Mouse (Mus musculus) stomach, embryonic 15.5 days (tissue): Measurements from ENCODE around the gene Limch1. TPM values are rescaled to one million over a fixed set of nuclear protein-coding genes. Genes with fewer than 3 reads are reported as not detected.

Experiments used
- ATAC-seq: fragments of 200-750 bp; cut with Nextera tagmentation; 2 replicates; pipeline ENCODE4 v1.8.0; 2017; ENCODE audit warnings: low read depth, moderate number of reproducible peaks, moderate TSS enrichment; ENCODE audit not compliant: insufficient read depth, low FRiP score
- H3K27ac ChIP-seq: fragments of 300-500 bp; sonication (generic); 2 replicates; pipeline ENCODE4 v1.5.1; 2015; ENCODE audit warnings: mild to moderate bottlenecking, inconsistent platforms
- H3K27me3 ChIP-seq: fragments of 300-500 bp; sonication (generic); replicated peaks from 2 replicates; pipeline ENCODE4 v1.6.1; 2015; ENCODE audit warnings: inconsistent platforms
- H3K36me3 ChIP-seq: fragments of 300-500 bp; sonication (generic); 2 replicates; pipeline ENCODE4 v1.6.1; 2015; ENCODE audit warnings: inconsistent platforms
- H3K4me1 ChIP-seq: fragments of 300-500 bp; sonication (generic); 2 replicates; pipeline ENCODE4 v1.6.1; 2015; ENCODE audit warnings: inconsistent platforms
- H3K4me2 ChIP-seq: fragments of 300-500 bp; sonication (generic); 2 replicates; pipeline ENCODE4 v1.6.1; 2015; ENCODE audit warnings: mild to moderate bottlenecking, inconsistent platforms
- H3K4me3 ChIP-seq: fragments of 300-500 bp; sonication (generic); replicated peaks from 2 replicates; pipeline ENCODE4 v1.5.1; 2015; ENCODE audit warnings: inconsistent platforms
- H3K9ac ChIP-seq: fragments of 300-500 bp; sonication (generic); 2 replicates; pipeline ENCODE4 v1.6.1; 2015; ENCODE audit warnings: inconsistent platforms
- H3K9me3 ChIP-seq: fragments of 300-500 bp; sonication (generic); 2 replicates; pipeline ENCODE4 v1.6.1; 2016; ENCODE audit warnings: inconsistent platforms
- WGBS: fragments of 180-500 bp; shearing (Covaris S2); methylation state at CpG from one replicate; pipeline ENCODE4 v1.1.7; 2015; 5-methylcytosine and 5-hydroxymethylcytosine counted together
- polyA plus RNA-seq: library from polyadenylated mRNA; unstranded; fragments of >200 nt; fragmentation: Nextera tagmentation; extraction: Ambion mirVana; gene quantifications from 2 replicates; pipeline ENCODE4 v1.2.1, GENCODE M21; 2015

The Limch1 gene
- polyA plus RNA-seq, 1 experiment from 2014 or later, result 10.8 TPM

DNA sequence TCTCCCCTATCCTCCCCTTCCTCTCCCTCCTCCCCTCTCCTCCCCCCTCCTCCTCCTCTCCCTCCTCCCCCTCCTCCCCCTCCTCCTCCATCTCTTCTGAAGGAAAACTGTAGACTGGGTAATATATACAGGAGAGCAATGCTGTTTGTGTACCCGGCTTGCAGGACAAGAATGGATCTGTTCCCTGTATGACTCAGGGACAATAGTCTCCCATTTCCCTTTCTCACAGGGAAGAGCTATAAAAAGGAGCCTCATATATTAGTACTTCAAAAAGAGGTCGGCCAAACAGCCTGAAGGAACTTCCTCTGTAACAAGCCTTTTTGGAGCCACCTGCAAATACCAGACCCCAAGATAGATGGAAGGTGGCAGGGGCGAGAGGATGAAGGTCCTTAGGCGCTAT is 23.4 kb downstream of the Limch1 start:
- H3K4me1 ChIP-seq, result no peaks in the 10 kb centered on the region
- no peaks in the 10 kb centered on the region for H3K9me3 ChIP-seq
- 60% methylated on average over 4 of the region's 4 CpGs for WGBS
- H3K4me3 ChIP-seq, result no peak overlapping the region
- H3K4me2 ChIP-seq, result no peak overlapping the region
- H3K36me3 ChIP-seq, result no peaks in the 10 kb centered on the region
- 0 out of 2 replicates have a peak, but pooled peaks cover 2% of the 10 kb centered on the region for H3K27me3 ChIP-seq
- no peak overlapping the region for H3K9ac ChIP-seq
- ATAC-seq, result no peak
- no peak overlapping the region for H3K27ac ChIP-seq

DNA sequence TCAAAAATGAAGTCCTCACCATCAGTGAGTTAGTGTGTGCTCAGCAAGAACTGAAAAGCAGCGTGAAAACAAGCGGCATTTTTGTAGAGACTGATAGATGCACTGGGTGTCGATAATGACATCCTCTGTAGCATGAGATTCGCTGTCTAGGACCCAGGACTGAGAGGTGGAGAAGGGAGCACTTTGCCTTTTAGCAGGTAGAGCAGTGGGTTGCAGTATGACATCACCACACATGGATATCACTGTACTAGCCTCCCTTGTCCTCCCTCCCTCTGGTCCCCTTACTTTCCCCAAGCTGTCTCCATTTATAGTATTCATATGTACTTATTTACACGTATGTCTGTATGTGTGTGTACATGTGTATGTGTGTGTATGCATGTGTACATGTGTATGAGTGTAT is 23.9 kb downstream of the Limch1 start:
- 86% methylated on average over 5 of the region's 5 CpGs for WGBS
- H3K4me2 ChIP-seq, result no peak overlapping the region
- ATAC-seq, result no peak

GRCm38 (mm10) chr5:66777999-66778710 is 32.5 kb downstream of the Limch1 start:
- no peak; the same call in 1 of the 2 replicates for ATAC-seq

More for the DNA sequence above, 23.9 kb downstream of the Limch1 start:
- no peak overlapping the region for H3K27ac ChIP-seq
- H3K9me3 ChIP-seq, result no peaks in the 10 kb centered on the region
- no peaks in the 10 kb centered on the region for H3K4me1 ChIP-seq
- no peak overlapping the region for H3K4me3 ChIP-seq
- no peaks in the 10 kb centered on the region for H3K36me3 ChIP-seq
- no peak overlapping the region for H3K9ac ChIP-seq
- 0 out of 2 replicates have a peak, but pooled peaks cover 2% of the 10 kb centered on the region for H3K27me3 ChIP-seq

GRCm38 (mm10) chr5:66780371-66780770 is 34.7 kb downstream of the Limch1 start:
- Histone ChIP-seq H3K27ac (no peak overlapping the region), H3K4me2 (no peak overlapping the region), H3K27me3 (no peaks in the 10 kb centered on the region), H3K4me1 (0 out of 2 replicates have a peak, but pooled peaks cover 3% of the 10 kb centered on the region), H3K4me3 (no peak overlapping the region), H3K9ac (no peak overlapping the region), H3K9me3 (no peaks in the 10 kb centered on the region), H3K36me3 (no peaks in the 10 kb centered on the region)
- ATAC-seq, result no peak
- WGBS, result 91% methylated on average over 4 of the region's 4 CpGs

More at GRCm38 (mm10) chr5:66777999-66778710, 32.5 kb downstream of the Limch1 start:
- H3K4me3 ChIP-seq, result no peak overlapping the region
- H3K27me3 ChIP-seq, result 0 out of 2 replicates have a peak, but pooled peaks cover 5% of the 10 kb centered on the region
- 0 out of 2 replicates have a peak, but pooled peaks cover 3% of the 10 kb centered on the region for H3K4me1 ChIP-seq
- no peak overlapping the region for H3K9ac ChIP-seq
- no peak overlapping the region for H3K27ac ChIP-seq
- no peaks in the 10 kb centered on the region for H3K36me3 ChIP-seq
- no peaks in the 10 kb centered on the region for H3K9me3 ChIP-seq
- 29% methylated on average over 10 of the region's 10 CpGs for WGBS
- H3K4me2 ChIP-seq, result no peak overlapping the region

DNA sequence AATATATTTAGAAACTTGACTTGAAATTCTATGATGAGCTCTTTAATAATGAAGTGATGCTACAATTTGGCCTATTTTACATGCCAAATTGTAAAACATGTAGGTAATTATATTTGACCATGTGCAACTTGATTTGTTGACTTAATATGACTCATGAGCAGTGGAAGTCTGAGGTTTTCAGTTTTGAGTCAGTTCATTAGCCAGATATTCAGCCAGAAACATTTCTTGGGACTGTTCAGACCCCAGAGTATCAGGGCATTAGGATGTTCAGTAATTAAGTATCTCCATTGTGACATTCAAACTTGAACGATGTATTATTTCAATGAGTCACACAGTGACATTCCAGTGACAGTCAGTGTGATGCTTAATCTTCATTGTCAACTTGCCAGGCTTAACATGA is 35.9 kb downstream of the Limch1 start:
- Histone ChIP-seq H3K4me2 (no peak overlapping the region), H3K36me3 (no peaks in the 10 kb centered on the region), H3K9ac (no peak overlapping the region), H3K27me3 (no peaks in the 10 kb centered on the region), H3K27ac (no peak overlapping the region), H3K9me3 (no peaks in the 10 kb centered on the region), H3K4me1 (0 out of 2 replicates have a peak, but pooled peaks cover 3% of the 10 kb centered on the region), H3K4me3 (no peak overlapping the region)
- no peak for ATAC-seq
- WGBS, result 86% methylated on average over 1 of the region's 1 CpGs

DNA sequence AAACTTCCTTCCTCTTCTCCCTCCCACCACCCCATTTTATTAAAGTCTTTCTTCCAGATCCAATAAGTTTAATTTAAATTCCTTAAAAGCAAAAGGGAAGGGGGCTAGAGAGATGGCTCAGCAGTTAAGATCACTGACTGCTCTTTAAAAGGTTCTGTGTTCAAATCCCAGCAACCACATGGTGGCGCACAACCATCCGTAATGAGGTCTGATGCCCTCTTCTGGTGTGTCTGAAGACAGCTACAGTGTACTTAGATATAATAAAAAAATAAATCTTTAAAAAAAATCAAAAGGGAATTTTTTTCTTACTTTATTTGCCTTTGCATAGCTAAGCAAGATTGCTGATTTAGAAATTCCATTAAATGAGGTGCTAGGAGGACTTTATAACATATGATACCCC is 37.2 kb downstream of the Limch1 start:
- ATAC-seq, result no peak
- Histone ChIP-seq H3K4me3 (no peak overlapping the region), H3K9me3 (no peaks in the 10 kb centered on the region), H3K36me3 (no peaks in the 10 kb centered on the region), H3K4me1 (0 out of 2 replicates have a peak, but pooled peaks cover 6% of the 10 kb centered on the region), H3K27me3 (no peaks in the 10 kb centered on the region), H3K4me2 (no peak overlapping the region), H3K27ac (no peak overlapping the region), H3K9ac (no peak overlapping the region)
- 93% methylated on average over 2 of the region's 2 CpGs for WGBS

- H3K9me3 ChIP-seq, result no peaks in the 10 kb centered on the region
- 71% methylated on average over 9 of the region's 9 CpGs for WGBS
- no peak overlapping the region for H3K4me3 ChIP-seq
- no peak overlapping the region for H3K4me2 ChIP-seq
- no peaks in the 10 kb centered on the region for H3K36me3 ChIP-seq
- H3K9ac ChIP-seq, result no peak overlapping the region
- H3K27ac ChIP-seq, result no peak overlapping the region
- H3K27me3 ChIP-seq, result no peaks in the 10 kb centered on the region
- H3K4me1 ChIP-seq, result 0 out of 2 replicates have a peak, but pooled peaks cover 4% of the 10 kb centered on the region
- no peak for ATAC-seq
Measured at GRCm38 (mm10) chr5:66784624-66785361, 39.2 kb downstream of the Limch1 start.

DNA sequence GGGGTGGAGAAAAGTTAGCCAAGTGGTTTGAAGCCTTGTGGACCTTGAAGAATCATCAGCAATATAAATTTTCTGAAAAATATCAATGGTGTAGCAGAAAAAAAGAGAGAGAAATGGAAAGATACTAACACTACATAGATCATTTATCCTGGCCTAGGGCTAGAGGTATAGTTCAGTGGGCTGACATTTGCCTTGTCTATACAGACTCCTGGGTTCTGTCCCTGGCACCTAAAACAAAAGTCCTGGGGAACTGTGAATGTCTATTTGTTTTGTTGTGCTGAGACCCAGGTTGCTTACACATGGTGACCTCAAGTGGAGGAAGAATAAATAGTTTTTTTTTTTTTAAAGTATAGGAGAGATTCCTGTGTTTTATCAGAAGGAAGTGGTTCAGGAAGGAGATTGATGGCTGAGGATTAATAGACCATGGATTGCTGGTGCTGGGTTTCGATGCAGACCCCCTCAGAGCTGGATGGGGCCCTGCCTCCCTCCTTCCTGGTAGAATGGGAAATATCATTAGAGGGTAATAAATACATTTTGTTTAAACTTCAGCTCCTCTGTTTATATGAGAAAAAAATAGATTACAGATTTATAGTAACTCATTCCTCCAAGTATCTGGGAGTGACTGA is 40.5 kb downstream of the Limch1 start:
- no peak overlapping the region for H3K27ac ChIP-seq
- ATAC-seq, result no peak
- 16% methylated on average over 1 of the region's 1 CpGs for WGBS
- H3K4me1 ChIP-seq, result 0 out of 2 replicates have a peak, but pooled peaks cover 4% of the 10 kb centered on the region
- no peak overlapping the region for H3K4me2 ChIP-seq
- no peak overlapping the region for H3K4me3 ChIP-seq
- H3K9ac ChIP-seq, result no peak overlapping the region
- H3K9me3 ChIP-seq, result no peaks in the 10 kb centered on the region
- H3K27me3 ChIP-seq, result no peaks in the 10 kb centered on the region
- H3K36me3 ChIP-seq, result no peaks in the 10 kb centered on the region

DNA sequence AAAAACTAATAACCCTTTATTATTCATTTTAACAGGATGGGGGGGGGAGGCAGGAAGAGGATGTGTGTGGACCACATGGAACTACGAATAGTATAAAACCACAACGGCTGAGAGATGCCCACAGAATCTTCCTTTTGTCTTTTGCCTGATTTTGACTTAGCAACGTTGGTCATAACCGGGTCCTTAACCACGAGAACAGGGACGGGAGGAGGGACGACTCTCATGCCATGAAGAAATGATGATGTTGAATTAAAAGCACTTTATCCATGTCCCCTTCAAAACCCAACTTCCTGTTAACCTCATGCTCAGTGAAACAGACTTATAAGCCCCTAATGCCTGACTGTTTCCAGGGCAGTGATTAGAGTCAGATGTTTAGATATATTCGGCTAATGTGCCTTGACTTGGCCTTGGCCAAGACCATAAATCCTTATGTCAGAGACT is 41.0 kb downstream of the Limch1 start:
- Histone ChIP-seq H3K4me3 (no peak overlapping the region), H3K27ac (no peak overlapping the region), H3K9me3 (no peaks in the 10 kb centered on the region), H3K4me2 (no peak overlapping the region), H3K9ac (no peak overlapping the region), H3K4me1 (0 out of 2 replicates have a peak, but pooled peaks cover 4% of the 10 kb centered on the region), H3K36me3 (no peaks in the 10 kb centered on the region), H3K27me3 (no peaks in the 10 kb centered on the region)
- 37% methylated on average over 8 of the region's 8 CpGs for WGBS
- ATAC-seq, result no peak

DNA sequence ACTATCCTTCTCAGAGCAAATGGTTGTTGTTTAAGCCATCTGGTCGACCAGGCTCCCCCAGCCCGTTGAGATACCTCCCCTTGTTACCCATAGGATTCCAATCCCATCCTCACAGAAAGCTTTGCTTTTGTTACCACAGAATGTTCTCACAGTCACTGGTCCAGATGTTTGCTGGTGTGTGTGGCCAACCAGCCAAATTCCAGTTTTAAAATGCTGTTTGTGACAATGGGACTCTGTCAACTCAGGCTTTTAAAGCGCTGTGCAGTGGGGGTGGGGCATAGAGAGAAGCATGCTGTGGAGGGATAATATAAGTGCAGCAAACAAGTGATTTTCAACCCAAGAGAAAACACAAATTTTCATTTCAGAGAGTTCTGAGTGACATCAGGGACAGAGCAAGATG is 43.4 kb downstream of the Limch1 start:
- no peak for ATAC-seq
- Histone ChIP-seq H3K4me1 (0 out of 2 replicates have a peak, but pooled peaks cover 4% of the 10 kb centered on the region), H3K27me3 (no peaks in the 10 kb centered on the region), H3K9ac (no peak overlapping the region), H3K9me3 (no peaks in the 10 kb centered on the region), H3K27ac (no peak overlapping the region), H3K4me3 (no peak overlapping the region), H3K4me2 (no peak overlapping the region), H3K36me3 (no peaks in the 10 kb centered on the region)
- 76% methylated on average over 3 of the region's 3 CpGs for WGBS

DNA sequence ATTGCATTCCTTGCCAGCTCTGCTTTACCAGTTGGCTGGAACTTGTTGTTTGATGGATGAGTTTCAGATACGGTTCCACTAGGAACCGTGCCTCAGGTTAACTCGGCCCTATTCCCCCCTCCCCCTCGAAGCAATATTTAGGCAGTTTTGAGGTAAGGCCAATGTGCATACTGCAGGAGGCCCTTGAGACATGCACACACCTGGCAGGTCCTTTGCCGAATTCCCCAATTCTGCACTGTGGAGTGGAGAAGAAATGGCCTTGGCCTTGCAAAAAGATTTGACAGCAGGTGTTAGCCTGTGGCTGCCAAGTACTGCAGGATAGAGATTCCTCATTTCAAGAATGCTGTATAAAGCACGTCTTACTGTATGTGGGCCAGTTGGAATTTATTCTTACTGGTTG is 45.5 kb downstream of the Limch1 start:
- no peak overlapping the region for H3K27ac ChIP-seq
- H3K27me3 ChIP-seq, result no peaks in the 10 kb centered on the region
- 0 out of 2 replicates have a peak, but pooled peaks cover 4% of the 10 kb centered on the region for H3K4me1 ChIP-seq
- H3K36me3 ChIP-seq, result no peaks in the 10 kb centered on the region
- no peak overlapping the region for H3K9ac ChIP-seq
- H3K4me3 ChIP-seq, result no peak overlapping the region
- H3K4me2 ChIP-seq, result no peak overlapping the region
- 55% methylated on average over 6 of the region's 6 CpGs for WGBS
- no peak for ATAC-seq
- no peaks in the 10 kb centered on the region for H3K9me3 ChIP-seq

DNA sequence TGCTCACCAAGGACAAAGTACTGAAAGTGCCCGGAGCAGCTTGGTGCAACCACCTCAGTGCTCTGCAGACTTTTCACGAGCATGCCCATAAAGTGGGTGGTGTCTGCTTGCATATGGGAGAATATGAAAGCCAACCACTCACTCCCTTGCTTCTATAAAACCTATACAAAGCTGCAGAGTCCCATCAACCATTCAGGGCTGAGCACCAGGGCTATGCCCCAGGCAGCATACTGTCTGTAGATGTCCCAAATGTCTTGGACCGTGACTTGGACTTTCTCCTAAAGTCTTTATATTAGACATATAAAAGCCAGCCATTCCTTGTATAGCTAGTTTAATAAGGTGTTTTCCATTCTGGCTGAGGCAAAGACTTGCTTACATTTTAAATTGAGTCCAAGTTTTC is 47.6 kb downstream of the Limch1 start:
- 89% methylated on average over 3 of the region's 3 CpGs for WGBS
- Histone ChIP-seq H3K27me3 (no peaks in the 10 kb centered on the region), H3K36me3 (no peaks in the 10 kb centered on the region), H3K4me3 (no peak overlapping the region), H3K4me2 (no peak overlapping the region), H3K9me3 (no peaks in the 10 kb centered on the region), H3K27ac (no peak overlapping the region), H3K9ac (no peak overlapping the region), H3K4me1 (no peaks in the 10 kb centered on the region)
- no peak for ATAC-seq
